Mouse (Mus musculus): ENCODE measurements at regions not wholly inside any gene's neighbourhood (a gene's known extent, or its start where the extent isn't known, plus 50 kb on each side); places are given as distances from the start of the nearest gene placed in this dataset.

DNA sequence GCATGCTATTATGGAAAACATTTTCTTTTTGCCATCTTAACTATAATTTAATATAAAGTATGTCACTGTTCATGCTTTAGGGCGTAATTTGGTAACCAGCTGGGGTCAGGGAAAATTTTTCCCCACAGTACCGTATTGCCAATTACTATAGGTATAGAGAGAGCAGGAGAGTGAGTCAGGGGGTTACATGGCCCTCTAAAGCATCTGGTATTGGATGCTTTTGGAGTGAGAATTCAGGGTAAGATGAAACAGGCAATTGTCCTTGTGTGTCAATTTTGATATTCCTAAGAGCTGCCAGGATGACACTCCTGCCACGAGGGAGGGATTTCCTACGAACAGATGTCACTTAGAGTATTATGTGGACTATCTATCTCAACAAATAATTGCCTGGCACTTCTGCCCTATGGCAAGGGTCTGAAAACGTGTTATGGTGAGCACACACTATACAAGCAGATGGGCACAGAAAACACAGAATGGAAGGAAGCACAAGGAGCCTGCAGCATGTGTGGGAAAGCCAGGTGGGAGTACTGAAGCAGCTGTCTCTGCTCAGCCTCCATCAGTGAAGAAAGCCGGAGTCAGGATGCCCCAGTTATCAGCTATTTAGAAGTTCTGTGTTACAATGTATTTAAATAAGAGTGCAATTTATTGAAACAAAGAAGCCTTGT, 58.7 kb upstream of the Tfec start:
- H3K4me1 ChIP-seq (ENCODE audit: control insufficient read depth, insufficient read depth), result no peaks in the 10 kb centered on the region
- H3K9ac ChIP-seq (replicated peaks; ENCODE audit: low read depth, low read length), result no peak overlapping the region
- H3K27ac ChIP-seq (ENCODE audit: low read depth), result peak overlapping the region; percentile 38; the same call in 1 of the 2 replicates
- ATAC-seq (ENCODE audit: insufficient read depth, low read depth) (no peak), DNase-seq (ENCODE audit: low spot score) (no peak)
- no peaks in the 10 kb centered on the region for H3K27me3 ChIP-seq (ENCODE audit: control insufficient read depth, insufficient read depth, low read length)
- TF ChIP-seq CTCF (IDR thresholded peaks at IDR 0.05; ENCODE audit: low read depth) (no peak), EP300 (IDR thresholded peaks at IDR 0.05; ENCODE audit: low read depth) (no peak)
- no peak overlapping the region for H3K4me2 ChIP-seq (ENCODE audit: low read depth, low read length)
- H3K9me3 ChIP-seq (replicated peaks; ENCODE audit: control insufficient read depth, low read length), result no peaks in the 10 kb centered on the region
- H3K36me3 ChIP-seq (replicated peaks; ENCODE audit: control insufficient read depth, insufficient read depth, low read length), result no peaks in the 10 kb centered on the region
- WGBS, result 68% methylated on average over 6 of the region's 6 CpGs
- H3K4me3 ChIP-seq (ENCODE audit: low read depth, low read length), result no peak overlapping the region

Data from heart, postnatal 0 days (tissue).